Mouse (Mus musculus): Measurements from ENCODE around the gene Rnf217. TPM values are rescaled to one million over a fixed set of nuclear protein-coding genes. Genes with fewer than 3 reads are reported as not detected.

Gene Rnf217
- total RNA-seq, 2 experiments from 2014 or later, result 7.7 to 9.1 TPM

- DNase-seq, result no peak
Measured at GRCm38 (mm10) chr10:31496931-31497330, 112.1 kb downstream of the Rnf217 start.

DNA sequence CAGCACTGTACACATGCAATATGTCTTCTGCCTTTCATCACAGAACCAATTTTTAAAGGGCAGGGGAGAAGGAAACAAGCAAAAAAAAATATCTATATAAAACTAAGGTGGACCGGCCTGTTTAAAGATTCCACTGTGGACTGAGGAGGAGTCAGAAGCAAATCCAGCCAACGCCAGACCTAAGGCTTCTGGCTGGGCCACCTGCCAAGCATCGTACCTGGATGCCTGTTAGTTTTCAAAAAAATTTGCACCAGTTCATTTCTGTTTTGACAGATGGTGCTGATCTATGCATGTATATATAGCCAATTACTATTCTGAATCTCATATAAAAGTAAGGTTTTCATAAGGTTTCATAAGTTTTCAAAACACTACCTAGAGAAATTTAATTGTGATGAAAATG is 113.2 kb downstream of the Rnf217 start:
- DNase-seq, result no peak

GRCm38 (mm10) chr10:31494296-31494695 is 114.7 kb downstream of the Rnf217 start:
- no peak for DNase-seq

GRCm38 (mm10) chr10:31467043-31467898 is 141.7 kb downstream of the Rnf217 start:
- no peak for DNase-seq

GRCm38 (mm10) chr10:31465840-31466541 is 143.0 kb downstream of the Rnf217 start:
- no peak for DNase-seq

DNA sequence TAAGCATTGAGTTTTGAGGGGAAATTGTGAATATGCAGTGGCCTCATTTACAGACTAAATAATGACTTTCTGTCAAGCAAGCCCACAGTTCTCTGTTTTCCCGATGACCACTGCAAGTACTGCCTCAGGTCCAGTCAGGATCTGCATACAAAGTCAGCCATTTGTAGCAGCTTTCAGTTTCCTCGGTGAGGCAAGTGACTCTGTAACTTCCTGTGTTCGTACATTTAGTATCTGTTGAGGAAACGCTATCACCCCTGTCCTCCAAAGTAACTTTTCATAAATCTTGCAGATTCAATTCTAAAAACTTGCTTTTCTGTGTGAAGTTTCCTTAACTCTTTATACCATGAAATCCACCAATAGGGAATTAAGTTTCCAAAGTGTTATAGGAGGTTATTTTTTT is 143.6 kb downstream of the Rnf217 start:
- no peak for DNase-seq

DNA sequence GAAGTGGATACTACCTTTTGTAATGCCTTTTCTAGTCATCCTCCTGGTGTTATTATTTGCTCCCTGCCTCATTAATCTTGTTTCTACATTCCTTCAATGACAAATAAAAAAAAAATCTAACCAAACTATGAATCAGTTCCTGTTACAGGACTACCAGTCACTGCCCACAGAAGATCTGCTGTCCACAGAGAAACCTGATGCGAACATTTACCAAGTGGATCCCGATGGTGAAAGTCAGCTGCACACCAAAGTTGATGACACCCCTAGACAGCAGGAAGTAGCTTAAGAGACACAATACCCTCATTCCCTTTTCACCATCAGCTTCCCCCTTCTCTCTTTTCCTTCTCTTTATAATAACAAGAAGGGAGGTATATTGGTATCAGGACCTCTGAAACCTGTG is 145.9 kb downstream of the Rnf217 start:
- no peak for DNase-seq

DNA sequence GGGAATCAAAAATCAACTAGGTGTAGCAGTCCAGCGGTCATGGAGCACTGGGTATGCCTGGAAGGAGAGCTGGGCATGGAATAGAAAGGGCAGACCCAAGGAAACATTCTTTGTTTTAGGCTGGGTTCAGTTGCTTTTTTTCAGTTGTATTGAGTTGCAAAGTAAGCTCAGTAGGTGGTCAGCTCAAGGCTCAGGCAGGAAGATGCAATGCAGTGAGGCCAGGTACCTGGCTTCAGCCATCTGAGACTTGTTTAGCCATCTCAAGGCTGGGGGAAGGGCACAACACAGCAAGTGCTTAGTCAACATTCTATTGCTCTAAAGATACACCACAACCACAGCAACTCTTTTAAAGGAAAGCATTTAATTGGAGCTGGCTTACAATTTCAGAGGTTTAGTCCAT is 152.2 kb downstream of the Rnf217 start:
- DNase-seq, result no peak

DNA sequence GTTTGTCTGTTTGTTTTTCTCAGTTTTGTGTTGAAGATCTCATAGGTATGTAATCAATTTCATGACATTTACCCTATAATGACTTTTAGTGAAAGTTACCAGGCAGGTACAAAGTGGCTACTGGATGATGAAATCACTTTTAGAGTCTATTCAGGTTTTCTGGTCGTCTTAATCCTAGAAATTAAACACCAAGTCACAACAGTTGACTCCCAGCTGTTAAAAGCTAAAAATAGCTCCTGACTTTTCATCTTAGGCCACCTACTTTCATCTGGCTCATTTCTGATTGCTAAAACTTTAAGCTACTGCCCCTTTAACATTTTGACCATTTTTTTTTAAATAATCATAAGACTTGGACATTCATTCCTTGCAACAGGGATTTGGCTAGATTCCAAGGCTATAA is 161.9 kb downstream of the Rnf217 start:
- DNase-seq, result no peak

GRCm38 (mm10) chr10:31445291-31446124 is 163.5 kb downstream of the Rnf217 start, which contains the start of gene Tpd52l1:
Gene Tpd52l1, minus strand, starts transcription at chr10:31445958.
- peak; percentile 95 for DNase-seq

- DNase-seq, result no peak
Measured at GRCm38 (mm10) chr10:31444206-31444605, 164.8 kb downstream of the Rnf217 start.

Other genes with a start within 250 kb of the Rnf217 start
- gene Tpd52l1, start 163.2 kb downstream of the Rnf217 start, total RNA-seq (2021), result 10 to 100 TPM; 26.5 to 30.3 TPM

All from adrenal gland, postnatal 10 days (tissue).